Mouse (Mus musculus) left cerebral cortex, postnatal 14 days (tissue): ENCODE measurements around the gene Trp53i13. TPM values are rescaled to one million over a fixed set of nuclear protein-coding genes. Genes with fewer than 3 reads are reported as not detected.

Source experiments
- DNase-seq, 2 experiments: peaks; one replicate each; pipeline ENCODE4 v3.0.0; 2021 to 2022; ENCODE audit warnings: low spot score in 2 of 2, mixed read lengths in 1 of 2
- intact Hi-C: fragments of 180-260 bp; cut with DNase I; formaldehyde crosslinking; loops from one replicate; pipeline ENCODE4 v1.15.1; 2025
- total RNA-seq, 2 experiments: library from RNA; stranded (reverse); gene quantifications; 2 replicates each; pipeline ENCODE4 v1.2.3; 2021

Trp53i13 gene
- total RNA-seq, 2 experiments from 2014 or later = 4.9 to 5.8 TPM

DNA sequence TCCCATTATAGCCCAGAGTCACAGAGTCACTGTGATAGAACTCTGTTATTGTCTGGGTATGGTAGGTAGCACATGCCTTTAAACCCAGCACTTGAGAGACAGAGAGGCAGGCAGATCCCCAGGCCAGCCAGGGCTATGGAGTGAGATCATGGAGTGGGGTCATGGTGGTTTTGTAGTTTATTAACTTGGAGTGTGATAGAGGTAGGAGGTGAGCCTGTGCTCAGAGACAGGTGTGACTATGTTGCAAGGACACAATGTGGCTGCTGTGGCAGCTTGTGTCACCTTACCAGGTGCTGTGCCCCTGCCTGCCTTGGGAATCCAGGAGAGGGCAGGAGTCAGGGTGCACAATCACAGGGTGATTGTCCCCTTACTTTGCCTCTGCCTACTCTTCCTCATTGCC is 20.3 kb downstream of the Trp53i13 start:
- DNase-seq = no peak

GRCm38 (mm10) chr11:77494782-77495181 is 21.0 kb downstream of the Trp53i13 start:
- intact Hi-C loops = loop anchor here (5.0 kb wide), 1 partner anchor 133 kb away; no protein-coding TSS in a partner anchor
- DNase-seq = no peak

More for the DNA sequence above, 20.3 kb downstream of the Trp53i13 start:
- intact Hi-C loops = no loop called here

DNA sequence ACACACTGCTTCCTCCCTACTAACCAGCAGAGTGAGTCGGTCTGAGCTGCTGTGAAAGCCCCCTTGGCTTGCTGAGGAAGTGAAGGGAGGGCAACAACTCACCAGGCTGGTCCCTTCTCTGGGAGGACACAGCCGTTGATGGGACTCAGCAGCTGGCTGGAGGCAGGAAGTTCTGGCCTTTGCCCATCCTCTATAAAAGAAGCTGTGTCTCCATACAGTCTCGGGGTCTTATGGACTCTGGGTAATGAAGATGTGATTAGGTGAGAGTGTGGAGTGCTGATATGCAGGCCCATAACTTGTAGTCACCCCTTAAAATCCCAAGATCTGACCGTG is 21.5 kb downstream of the Trp53i13 start:
- no peak for DNase-seq
- intact Hi-C loops = loop anchor here (5.0 kb wide), 1 partner anchor 133 kb away; no protein-coding TSS in a partner anchor

- peak in 1 of 2 experiments; percentile 56 for DNase-seq
- intact Hi-C loops = loop anchor here (5.0 kb wide), 1 partner anchor 134 kb away; no protein-coding TSS in a partner anchor
These were observed 22.1 kb downstream of the Trp53i13 start, which contains the start of gene Git1 for GRCm38 (mm10) chr11:77493512-77494343. TSS of gene Git1 (plus strand) at chr11:77493562.

- peak; percentile 89 to 93 for DNase-seq
- intact Hi-C loops = loop anchor here (5.0 kb wide), 1 partner anchor 134 kb away; no protein-coding TSS in a partner anchor
These were observed 22.9 kb downstream of the Trp53i13 start for GRCm38 (mm10) chr11:77492911-77493332.

DNA sequence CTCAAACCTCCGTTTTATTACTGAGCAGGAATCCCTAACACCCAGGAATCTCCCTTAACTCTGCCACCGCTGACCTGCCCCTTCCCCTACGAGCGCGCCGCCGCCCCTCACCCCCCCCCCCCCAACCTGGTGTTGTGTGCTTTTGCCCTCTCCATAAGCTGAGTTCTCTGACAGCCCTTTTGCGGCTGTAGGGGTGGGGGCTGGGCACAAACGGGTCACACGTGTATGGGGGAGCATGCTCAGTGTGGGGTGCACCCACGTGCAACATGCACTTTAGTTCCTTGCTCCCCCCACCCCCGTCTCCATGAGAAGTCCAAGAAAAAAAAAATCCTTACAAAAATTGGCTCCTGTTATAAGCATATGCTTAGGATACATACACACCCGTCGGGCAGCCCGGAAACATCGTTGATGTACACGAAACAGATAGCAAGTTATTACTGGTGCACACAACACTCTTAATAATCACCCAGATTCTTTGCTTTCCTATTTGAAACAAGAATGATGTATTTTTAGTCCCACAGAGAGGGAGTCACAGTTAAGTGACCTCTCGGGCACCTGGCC is 23.4 kb downstream of the Trp53i13 start:
- peak; percentile 65 to 80 for DNase-seq
- intact Hi-C loops = loop anchor here (5.0 kb wide), 1 partner anchor 135 kb away; no protein-coding TSS in a partner anchor

GRCm38 (mm10) chr11:77491502-77492291 is 24.1 kb downstream of the Trp53i13 start:
- intact Hi-C loops = loop anchor here (5.0 kb wide), 1 partner anchor 136 kb away; no protein-coding TSS in a partner anchor
- peak; percentile 62 to 78 for DNase-seq

DNA sequence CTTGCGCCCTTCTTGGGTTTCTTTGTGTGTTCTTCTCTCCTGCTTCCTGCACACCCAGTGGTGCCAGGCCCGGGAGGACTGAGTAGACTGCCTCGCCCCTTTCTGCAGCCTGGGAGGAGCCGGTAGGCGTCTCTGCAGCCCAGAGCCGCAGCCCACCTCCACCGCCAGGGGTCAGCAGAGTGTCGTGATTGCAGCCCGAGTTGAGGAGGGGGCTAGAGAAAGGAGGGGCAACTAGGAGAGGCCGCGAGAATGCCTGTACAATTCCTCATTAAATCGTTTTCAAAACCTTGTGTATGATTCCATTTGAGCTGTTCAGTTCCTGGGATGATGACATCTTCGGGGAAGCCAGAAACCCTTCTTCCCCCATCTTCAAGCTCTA is 24.7 kb downstream of the Trp53i13 start:
- DNase-seq = peak; percentile 94 to 96
- intact Hi-C loops = loop anchor here (5.0 kb wide), 1 partner anchor 136 kb away; no protein-coding TSS in a partner anchor

- peak in 1 of 2 experiments; percentile 40 for DNase-seq
- intact Hi-C loops = loop anchor here (5.0 kb wide), 1 partner anchor 137 kb away; no protein-coding TSS in a partner anchor
These were observed 25.3 kb downstream of the Trp53i13 start for GRCm38 (mm10) chr11:77490451-77490850.

GRCm38 (mm10) chr11:77489591-77490235 is 26.1 kb downstream of the Trp53i13 start, which contains the start of gene Ankrd13b:
TSS of gene Ankrd13b (minus strand) at chr11:77489678.
- DNase-seq = peak in 1 of 2 experiments; percentile 80
- intact Hi-C loops = loop anchor here (5.0 kb wide), 1 partner anchor 138 kb away; no protein-coding TSS in a partner anchor

DNA sequence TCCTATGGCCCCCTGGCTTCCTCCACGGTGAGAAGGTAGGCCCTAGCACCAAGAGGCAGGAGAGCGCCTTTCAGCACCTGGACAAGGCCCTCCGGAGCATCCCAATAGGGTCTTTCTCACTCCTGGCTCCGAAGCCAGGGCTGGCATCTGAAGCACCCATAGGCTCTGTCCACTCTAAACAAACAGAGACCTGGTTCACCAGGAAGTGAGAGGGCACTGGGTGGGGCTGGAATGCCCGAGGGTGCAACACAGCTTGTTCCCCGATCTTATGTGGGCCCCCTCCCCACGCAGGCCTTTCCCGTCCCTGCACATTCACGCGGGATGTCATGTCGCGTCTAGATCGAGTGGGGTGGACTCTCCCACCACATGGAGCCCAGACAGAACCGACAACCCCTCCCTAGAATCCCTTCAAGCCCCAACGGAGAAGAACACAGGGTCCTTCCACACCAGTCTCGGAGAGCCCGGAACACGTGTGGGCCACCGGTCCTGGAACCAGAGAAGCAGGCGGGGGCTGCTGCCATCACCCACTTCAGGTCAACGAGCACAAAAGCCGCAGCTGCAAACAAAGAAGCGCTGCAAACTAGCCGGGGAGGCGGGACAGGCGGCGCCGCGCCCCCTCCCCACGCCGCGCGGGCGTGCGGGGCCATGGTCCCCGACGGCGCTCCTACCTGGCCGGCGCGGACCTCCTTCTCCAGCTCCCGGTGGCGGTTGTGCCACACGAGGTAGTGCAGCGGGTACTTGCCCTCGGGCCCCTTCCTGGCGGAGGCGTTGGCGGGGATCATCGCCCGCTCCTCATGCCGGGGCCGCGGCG is 26.8 kb downstream of the Trp53i13 start:
- DNase-seq = no peak
- intact Hi-C loops = no loop called here

DNA sequence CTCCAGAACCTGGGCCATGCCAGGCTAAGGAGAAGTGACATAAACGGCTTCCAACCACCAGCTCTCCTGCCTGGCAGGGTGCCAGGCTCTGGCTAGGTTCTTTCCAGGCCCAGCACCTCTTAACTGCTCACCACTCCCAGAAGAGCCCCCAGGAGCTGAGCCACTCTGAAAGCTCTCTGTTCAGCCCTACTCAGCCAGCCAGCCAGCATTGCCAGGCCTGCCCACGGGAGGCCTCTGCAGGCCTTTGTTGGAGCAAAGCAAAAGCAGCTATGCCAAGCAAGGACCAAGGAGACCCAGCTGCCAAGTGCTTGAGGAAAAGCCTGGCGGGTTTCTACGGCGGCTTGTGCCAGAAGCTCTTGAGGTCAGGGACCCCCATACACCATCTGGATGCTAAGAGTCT is 29.0 kb downstream of the Trp53i13 start:
- intact Hi-C loops = no loop called here
- peak; percentile 51 to 66 for DNase-seq

- DNase-seq = no peak
- intact Hi-C loops = no loop called here
These were observed 30.6 kb downstream of the Trp53i13 start for GRCm38 (mm10) chr11:77485229-77485628.

- DNase-seq = no peak
- intact Hi-C loops = no loop called here
These were observed 32.1 kb downstream of the Trp53i13 start for GRCm38 (mm10) chr11:77483510-77484255.

GRCm38 (mm10) chr11:77483043-77483442 is 32.7 kb downstream of the Trp53i13 start:
- no peak for DNase-seq
- intact Hi-C loops = no loop called here

- intact Hi-C loops = no loop called here
- DNase-seq = no peak
These were observed 38.9 kb downstream of the Trp53i13 start for GRCm38 (mm10) chr11:77476895-77477294.

DNA sequence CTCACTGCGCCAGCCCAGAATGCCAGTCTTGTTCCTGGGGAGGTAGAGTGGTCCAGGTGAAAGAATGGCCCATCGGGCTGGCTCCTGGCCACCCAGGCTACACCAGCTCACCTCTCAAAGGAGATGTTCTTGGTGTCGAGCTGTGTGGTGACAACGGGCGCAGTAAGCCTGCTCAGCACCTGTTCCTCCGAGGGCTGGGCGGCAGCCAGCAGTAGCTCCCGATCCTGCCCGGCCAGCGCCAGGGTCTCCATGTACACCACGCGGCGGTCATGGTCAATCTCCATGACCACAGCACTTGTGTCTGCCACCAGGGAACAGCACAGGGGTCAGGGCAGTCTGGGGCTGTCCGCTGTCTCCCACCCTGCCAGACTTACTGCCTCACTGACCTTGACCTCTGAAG is 39.6 kb downstream of the Trp53i13 start:
- intact Hi-C loops = no loop called here

More for the DNA sequence above, 39.6 kb downstream of the Trp53i13 start:
- DNase-seq = no peak
